Mouse (Mus musculus) hindbrain, embryonic 13.5 days (tissue): Measurements from ENCODE around the gene Eif4g3. TPM values are rescaled to one million over a fixed set of nuclear protein-coding genes. Genes with fewer than 3 reads are reported as not detected.

Experiments used
- ATAC-seq: fragments of 200-750 bp; cut with Nextera tagmentation; 2 replicates; pipeline ENCODE4 v1.8.0; 2017; ENCODE audit warnings: moderate TSS enrichment; ENCODE audit not compliant: low FRiP score
- H3K27ac ChIP-seq: fragments of 300-500 bp; sonication (generic); 2 replicates; pipeline ENCODE4 v1.5.1; 2015; ENCODE audit warnings: inconsistent platforms, mild to moderate bottlenecking, moderate library complexity
- H3K27me3 ChIP-seq: fragments of 300-500 bp; sonication (generic); 2 replicates; pipeline ENCODE4 v1.6.1; 2015; ENCODE audit warnings: mild to moderate bottlenecking, inconsistent platforms
- H3K36me3 ChIP-seq: fragments of 300-500 bp; sonication (generic); 2 replicates; pipeline ENCODE4 v1.6.1; 2015; ENCODE audit warnings: mild to moderate bottlenecking, inconsistent platforms
- H3K4me1 ChIP-seq: fragments of 300-500 bp; sonication (generic); replicated peaks from 2 replicates; pipeline ENCODE4 v1.6.1; 2015; ENCODE audit warnings: inconsistent platforms
- H3K4me2 ChIP-seq: fragments of 300-500 bp; sonication (generic); 2 replicates; pipeline ENCODE4 v1.6.1; 2015; ENCODE audit warnings: inconsistent platforms, mild to moderate bottlenecking, moderate library complexity
- H3K4me3 ChIP-seq: fragments of 300-500 bp; sonication (generic); 2 replicates; pipeline ENCODE4 v1.5.1; 2015; ENCODE audit warnings: mild to moderate bottlenecking, inconsistent platforms
- H3K9ac ChIP-seq: fragments of 300-500 bp; sonication (generic); 2 replicates; pipeline ENCODE4 v1.6.1; 2015; ENCODE audit warnings: mild to moderate bottlenecking, inconsistent platforms
- H3K9me3 ChIP-seq: fragments of 300-500 bp; sonication (generic); 2 replicates; pipeline ENCODE4 v1.6.1; 2016; ENCODE audit warnings: inconsistent platforms
- WGBS: fragments of 180-500 bp; shearing (Covaris S2); methylation state at CpG from one replicate; pipeline ENCODE4 v1.1.7; 2015; 5-methylcytosine and 5-hydroxymethylcytosine counted together
- polyA plus RNA-seq: library from polyadenylated mRNA; unstranded; fragments of >200 nt; fragmentation: Nextera tagmentation; extraction: Ambion mirVana; gene quantifications from 2 replicates; pipeline ENCODE4 v1.2.1, GENCODE M21; 2015

Eif4g3 gene
- polyA plus RNA-seq, 1 experiment from 2014 or later, result 48.7 TPM

GRCm38 (mm10) chr4:138131226-138131625, 138.4 kb downstream of the Eif4g3 start:
- no peak overlapping the region for H3K9ac ChIP-seq
- ATAC-seq, result 0 out of 2 replicates have a peak, but pooled peaks have one; percentile 54
- H3K4me3 ChIP-seq, result no peak overlapping the region
- no peaks in the 10 kb centered on the region for H3K9me3 ChIP-seq
- H3K4me1 ChIP-seq, result peaks cover 29% of the 10 kb centered on the region
- no peaks in the 10 kb centered on the region for H3K27me3 ChIP-seq
- H3K36me3 ChIP-seq, result peaks cover 36% of the 10 kb centered on the region
- H3K4me2 ChIP-seq, result no peak overlapping the region
- peak overlapping the region; percentile 56; the same call in 1 of the 2 replicates for H3K27ac ChIP-seq
- WGBS, result 64% methylated on average over 9 of the region's 9 CpGs

GRCm38 (mm10) chr4:138131716-138132115, 138.9 kb downstream of the Eif4g3 start:
- Histone ChIP-seq H3K27ac (0 out of 2 replicates have a peak overlapping the region, but pooled peaks have one; percentile 56), H3K9me3 (no peaks in the 10 kb centered on the region), H3K4me3 (no peak overlapping the region), H3K4me2 (no peak overlapping the region), H3K4me1 (peaks cover 34% of the 10 kb centered on the region), H3K27me3 (no peaks in the 10 kb centered on the region), H3K9ac (no peak overlapping the region), H3K36me3 (peaks cover 31% of the 10 kb centered on the region)
- WGBS, result 91% methylated on average over 3 of the region's 3 CpGs
- ATAC-seq, result no peak

DNA sequence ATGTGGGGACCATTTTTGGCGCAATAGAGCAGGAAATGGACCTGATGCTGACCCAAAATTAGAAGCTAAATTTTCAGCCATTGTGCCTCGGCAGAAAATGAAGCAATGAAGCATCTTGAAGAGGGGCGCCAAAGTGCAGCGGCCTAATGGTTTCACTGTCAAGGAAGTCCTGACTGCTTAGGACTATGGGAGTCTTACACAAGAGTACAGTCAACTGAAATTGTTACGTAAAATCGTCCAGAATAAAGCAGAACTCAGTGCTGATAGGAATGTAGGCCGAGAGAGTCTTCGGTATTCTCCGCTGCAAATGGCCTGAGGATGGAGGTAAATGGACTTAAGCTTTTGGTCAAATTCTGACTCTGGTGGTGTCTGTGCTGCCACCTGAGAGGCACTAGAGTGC, 140.5 kb downstream of the Eif4g3 start:
- H3K4me1 ChIP-seq, result peaks cover 50% of the 10 kb centered on the region
- H3K4me2 ChIP-seq, result no peak overlapping the region
- H3K27me3 ChIP-seq, result no peaks in the 10 kb centered on the region
- peaks cover 20% of the 10 kb centered on the region for H3K36me3 ChIP-seq
- WGBS, result 93% methylated on average over 9 of the region's 9 CpGs
- H3K9ac ChIP-seq, result no peak overlapping the region
- H3K4me3 ChIP-seq, result no peak overlapping the region
- no peak for ATAC-seq
- no peaks in the 10 kb centered on the region for H3K9me3 ChIP-seq
- H3K27ac ChIP-seq, result peak overlapping the region; percentile 10; the same call in 1 of the 2 replicates

- Histone ChIP-seq H3K4me3 (no peak overlapping the region), H3K27me3 (no peaks in the 10 kb centered on the region), H3K27ac (0 out of 2 replicates have a peak overlapping the region, but pooled peaks have one; percentile 48), H3K9me3 (no peaks in the 10 kb centered on the region), H3K4me1 (peaks cover 28% of the 10 kb centered on the region), H3K36me3 (peaks cover 15% of the 10 kb centered on the region; the same call in 1 of the 2 replicates), H3K4me2 (no peak overlapping the region), H3K9ac (no peak overlapping the region)
- ATAC-seq, result no peak
- 51% methylated on average over 4 of the region's 4 CpGs for WGBS
These were observed 144.5 kb downstream of the Eif4g3 start for GRCm38 (mm10) chr4:138137336-138137735.

- no peaks in the 10 kb centered on the region for H3K9me3 ChIP-seq
- H3K36me3 ChIP-seq, result peaks cover 11% of the 10 kb centered on the region; the same call in 1 of the 2 replicates
- 0 out of 2 replicates have a peak overlapping the region, but pooled peaks have one; percentile 9 for H3K9ac ChIP-seq
- H3K27ac ChIP-seq, result peak overlapping the region; percentile 40
- H3K4me2 ChIP-seq, result no peak overlapping the region
- no peak for ATAC-seq
- H3K4me1 ChIP-seq, result peaks cover 24% of the 10 kb centered on the region
- no peaks in the 10 kb centered on the region for H3K27me3 ChIP-seq
- 68% methylated on average over 17 of the region's 17 CpGs for WGBS
- H3K4me3 ChIP-seq, result no peak overlapping the region
These were observed 145.0 kb downstream of the Eif4g3 start for GRCm38 (mm10) chr4:138137804-138138203.

- Histone ChIP-seq H3K4me1 (peaks cover 27% of the 10 kb centered on the region), H3K9me3 (no peaks in the 10 kb centered on the region), H3K9ac (0 out of 2 replicates have a peak overlapping the region, but pooled peaks have one; percentile 9), H3K27me3 (no peaks in the 10 kb centered on the region), H3K4me3 (no peak overlapping the region), H3K36me3 (peaks cover 7% of the 10 kb centered on the region; the same call in 1 of the 2 replicates), H3K27ac (peak overlapping the region; percentile 40), H3K4me2 (no peak overlapping the region)
- WGBS, result 87% methylated on average over 7 of the region's 7 CpGs
- ATAC-seq, result no peak
These were observed 145.4 kb downstream of the Eif4g3 start for GRCm38 (mm10) chr4:138138219-138138618.

DNA sequence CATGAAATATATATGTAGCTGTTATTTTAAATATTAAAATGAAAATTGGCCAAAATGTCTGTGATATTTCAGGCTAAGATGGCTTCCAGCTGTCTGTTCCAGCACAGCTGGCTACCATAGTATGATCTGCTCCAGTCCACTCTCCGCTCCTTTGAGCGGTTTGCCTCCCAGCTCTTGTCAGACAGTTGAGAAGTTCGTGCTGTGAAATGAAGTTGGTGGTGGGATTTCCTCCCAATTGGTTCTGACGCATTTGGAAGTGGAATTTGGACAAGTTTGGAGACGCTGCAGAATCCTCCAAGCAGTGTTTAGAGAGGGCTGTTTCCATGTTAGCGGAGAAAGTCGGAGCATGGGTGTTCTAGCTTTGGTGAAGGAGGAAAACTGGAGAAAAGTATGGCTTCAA, 148.5 kb downstream of the Eif4g3 start:
- H3K27me3 ChIP-seq, result no peaks in the 10 kb centered on the region
- H3K9me3 ChIP-seq, result no peaks in the 10 kb centered on the region
- no peak overlapping the region for H3K4me2 ChIP-seq
- no peak overlapping the region for H3K27ac ChIP-seq
- no peak overlapping the region for H3K4me3 ChIP-seq
- ATAC-seq, result no peak
- H3K4me1 ChIP-seq, result peaks cover 28% of the 10 kb centered on the region
- H3K9ac ChIP-seq, result no peak overlapping the region
- 95% methylated on average over 7 of the region's 7 CpGs for WGBS
- H3K36me3 ChIP-seq, result peaks cover 3% of the 10 kb centered on the region; the same call in 1 of the 2 replicates

DNA sequence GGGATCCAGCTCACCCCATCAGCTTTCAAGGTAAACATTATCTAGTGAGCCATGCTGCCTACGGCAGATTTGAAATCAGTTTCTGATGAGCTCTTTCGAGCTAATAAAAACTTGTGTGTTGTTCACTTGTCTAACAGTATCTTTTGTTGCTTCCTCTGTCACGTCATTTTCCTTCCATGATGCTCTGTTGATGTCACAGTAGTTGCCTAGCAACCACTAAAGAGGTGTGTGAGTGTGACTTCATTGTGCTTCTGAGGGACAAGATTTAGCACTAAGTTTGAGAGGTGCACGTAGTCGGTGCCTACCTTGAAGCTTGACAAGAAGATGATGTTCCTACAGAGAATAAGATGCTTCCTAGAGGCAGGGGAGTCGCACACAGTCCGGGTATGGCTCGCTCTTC, 154.4 kb downstream of the Eif4g3 start:
- Histone ChIP-seq H3K4me2 (no peak overlapping the region), H3K27me3 (no peaks in the 10 kb centered on the region), H3K9ac (no peak overlapping the region), H3K9me3 (no peaks in the 10 kb centered on the region), H3K36me3 (peaks cover 14% of the 10 kb centered on the region), H3K4me3 (no peak overlapping the region), H3K4me1 (0 out of 2 replicates have a peak, but pooled peaks cover 7% of the 10 kb centered on the region), H3K27ac (no peak overlapping the region)
- ATAC-seq, result no peak
- 83% methylated on average over 8 of the region's 8 CpGs for WGBS

GRCm38 (mm10) chr4:138149977-138150376, 157.2 kb downstream of the Eif4g3 start:
- H3K27me3 ChIP-seq, result no peaks in the 10 kb centered on the region
- no peaks in the 10 kb centered on the region for H3K9me3 ChIP-seq
- ATAC-seq, result no peak
- H3K9ac ChIP-seq, result no peak overlapping the region
- WGBS, result 91% methylated on average over 4 of the region's 4 CpGs
- H3K4me2 ChIP-seq, result no peak overlapping the region
- no peak overlapping the region for H3K27ac ChIP-seq
- no peaks in the 10 kb centered on the region for H3K4me1 ChIP-seq
- peaks cover 37% of the 10 kb centered on the region for H3K36me3 ChIP-seq
- no peak overlapping the region for H3K4me3 ChIP-seq

- Histone ChIP-seq H3K27me3 (no peaks in the 10 kb centered on the region), H3K4me1 (no peaks in the 10 kb centered on the region), H3K36me3 (peaks cover 40% of the 10 kb centered on the region), H3K27ac (no peak overlapping the region), H3K9me3 (no peaks in the 10 kb centered on the region), H3K9ac (no peak overlapping the region), H3K4me3 (no peak overlapping the region), H3K4me2 (no peak overlapping the region)
- 90% methylated on average over 9 of the region's 9 CpGs for WGBS
- ATAC-seq, result no peak
These were observed 158.4 kb downstream of the Eif4g3 start for GRCm38 (mm10) chr4:138151226-138151625.

GRCm38 (mm10) chr4:138153980-138154379, 161.2 kb downstream of the Eif4g3 start:
- no peaks in the 10 kb centered on the region for H3K9me3 ChIP-seq
- no peak overlapping the region for H3K9ac ChIP-seq
- ATAC-seq, result no peak
- peaks cover 64% of the 10 kb centered on the region for H3K36me3 ChIP-seq
- WGBS, result 51% methylated on average over 3 of the region's 3 CpGs
- H3K27me3 ChIP-seq, result no peaks in the 10 kb centered on the region
- H3K27ac ChIP-seq, result no peak overlapping the region
- no peaks in the 10 kb centered on the region for H3K4me1 ChIP-seq
- H3K4me3 ChIP-seq, result no peak overlapping the region
- H3K4me2 ChIP-seq, result no peak overlapping the region

DNA sequence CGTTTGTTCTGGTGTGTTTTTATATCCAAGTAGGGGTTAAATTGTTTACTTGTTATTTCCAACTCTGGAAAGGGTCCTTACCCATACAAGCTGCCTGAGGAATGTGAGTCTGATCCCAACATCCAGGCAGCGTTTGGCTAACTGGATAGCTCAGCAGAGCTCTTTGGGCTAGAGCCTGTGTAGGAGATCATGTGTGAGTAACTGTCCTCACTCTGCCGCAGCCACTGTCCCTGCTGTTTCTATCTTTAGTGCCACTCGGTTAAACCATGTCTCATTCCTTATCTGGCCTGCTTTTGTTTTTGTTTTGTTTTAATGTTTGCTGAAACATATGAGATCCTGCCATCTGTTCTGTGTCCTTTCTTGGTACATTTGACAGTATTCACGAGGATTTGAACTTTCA, 168.1 kb downstream of the Eif4g3 start:
- Histone ChIP-seq H3K27ac (no peak overlapping the region), H3K9me3 (no peaks in the 10 kb centered on the region), H3K9ac (no peak overlapping the region), H3K4me1 (peaks cover 11% of the 10 kb centered on the region), H3K36me3 (peaks cover 62% of the 10 kb centered on the region), H3K4me2 (no peak overlapping the region), H3K4me3 (no peak overlapping the region), H3K27me3 (no peaks in the 10 kb centered on the region)
- 85% methylated on average over 5 of the region's 5 CpGs for WGBS
- ATAC-seq, result no peak

DNA sequence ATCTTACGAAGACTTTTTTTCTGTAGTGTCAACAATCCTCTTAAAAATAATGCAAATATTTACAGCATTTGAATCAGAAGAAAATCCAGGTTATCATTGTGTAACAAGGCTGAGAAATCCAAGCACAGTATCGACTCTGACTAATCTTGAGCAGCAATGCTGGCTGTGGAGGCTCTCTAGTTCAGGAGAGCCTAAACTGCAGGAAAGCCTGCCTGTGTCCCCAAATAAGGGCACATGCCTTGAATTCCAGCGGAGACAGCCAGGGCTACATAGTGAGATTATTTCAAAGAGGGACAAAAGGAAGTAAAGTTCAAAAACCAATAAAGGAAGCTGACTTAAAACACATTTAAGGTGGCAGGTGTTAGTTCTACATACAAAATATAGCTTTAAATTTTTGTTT, 168.7 kb downstream of the Eif4g3 start:
- Histone ChIP-seq H3K27ac (no peak overlapping the region), H3K36me3 (peaks cover 65% of the 10 kb centered on the region), H3K4me3 (no peak overlapping the region), H3K27me3 (no peaks in the 10 kb centered on the region), H3K9me3 (no peaks in the 10 kb centered on the region), H3K4me1 (peaks cover 11% of the 10 kb centered on the region), H3K9ac (no peak overlapping the region), H3K4me2 (no peak overlapping the region)
- ATAC-seq, result no peak
- WGBS, result 88% methylated on average over 3 of the region's 3 CpGs
